Mouse (Mus musculus) MEL (cell line): ENCODE results near the gene 4930544D05Rik. TPM values are rescaled to one million over a fixed set of nuclear protein-coding genes. Genes with fewer than 3 reads are reported as not detected.

ENCODE experiments used
- DNase-seq: peaks from one replicate; pipeline ENCODE4 v3.0.0; 2011; ENCODE audit warnings: low read depth, low spot score
- H3K27ac ChIP-seq: 2 replicates; pipeline ENCODE4 v1.5.1; 2012; ENCODE audit warnings: low read depth, mild to moderate bottlenecking, control low read depth, low read length, moderate library complexity; ENCODE audit not compliant: control insufficient read depth
- H3K27me3 ChIP-seq, 2 experiments: fragments of 150-350 bp in 1 of 2; sonication (generic) in 1 of 2; 2 replicates each; pipeline ENCODE4 v1.6.1; 2012; ENCODE audit warnings: low read length in 2 of 2, mild to moderate bottlenecking in 2 of 2, improper control_type of control experiment in 1 of 2, moderate library complexity in 1 of 2; ENCODE audit not compliant: insufficient read depth in 2 of 2, control insufficient read depth in 1 of 2
- H3K36me3 ChIP-seq, 2 experiments: 2 replicates each; pipeline ENCODE4 v1.6.1; 2012 to 2014; ENCODE audit warnings: low read length in 2 of 2, improper control_type of control experiment in 1 of 2, inconsistent platforms in 1 of 2, mild to moderate bottlenecking in 1 of 2; ENCODE audit not compliant: insufficient read depth in 2 of 2, control insufficient read depth in 1 of 2
- H3K4me1 ChIP-seq, 2 experiments: fragments of 150-350 bp in 1 of 2; sonication (generic) in 1 of 2; 2 replicates each; pipeline ENCODE4 v1.6.1; 2012; ENCODE audit warnings: low read length in 2 of 2, improper control_type of control experiment in 1 of 2, mild to moderate bottlenecking in 1 of 2; ENCODE audit not compliant: insufficient read depth in 2 of 2, control insufficient read depth in 1 of 2
- H3K4me3 ChIP-seq, 2 experiments: fragments of 150-350 bp in 1 of 2; sonication (generic) in 1 of 2; 2 replicates each; pipeline ENCODE4 v1.5.1; 2012; ENCODE audit warnings: low read depth in 2 of 2, low read length in 2 of 2, mild to moderate bottlenecking in 2 of 2, moderate library complexity in 2 of 2, control low read depth in 1 of 2, improper control_type of control experiment in 1 of 2; ENCODE audit not compliant: control insufficient read depth in 1 of 2, insufficient read depth in 1 of 2
- H3K79me2 ChIP-seq: 2 replicates; pipeline ENCODE4 v1.6.1; 2012; ENCODE audit warnings: mild to moderate bottlenecking, low read length, moderate library complexity; ENCODE audit not compliant: control insufficient read depth, poor library complexity, insufficient read depth
- H3K9ac ChIP-seq: 2 replicates; pipeline ENCODE4 v1.6.1; 2012; ENCODE audit warnings: low read depth, mild to moderate bottlenecking, control low read depth, low read length, moderate library complexity; ENCODE audit not compliant: control insufficient read depth, poor library complexity, severe bottlenecking
- H3K9me3 ChIP-seq: fragments of 150-350 bp; sonication (generic); replicated peaks from 2 replicates; pipeline ENCODE4 v1.6.1; 2012; ENCODE audit warnings: mild to moderate bottlenecking, low read length, improper control_type of control experiment, moderate library complexity; ENCODE audit not compliant: insufficient read depth
- CHD1 ChIP-seq: IDR thresholded peaks from 2 replicates; pipeline ENCODE4 v1.6.1; 2012; ENCODE audit warnings: low read depth, mild to moderate bottlenecking, inconsistent platforms, low read length, improper control_type of control experiment
- CHD2 ChIP-seq: IDR thresholded peaks from 2 replicates; pipeline ENCODE4 v1.6.1; 2011; ENCODE audit warnings: low read length, improper control_type of control experiment
- CTCF ChIP-seq, 3 experiments: IDR thresholded peaks in 2 of 3; conservative IDR thresholded peaks in 1 of 3; 2 replicates each; pipeline ENCODE4 v1.5.1; 2011 to 2012; ENCODE audit warnings: low read length in 3 of 3, low read depth in 2 of 3, mild to moderate bottlenecking in 2 of 3, improper control_type of control experiment in 1 of 3, inconsistent platforms in 1 of 3, mixed read lengths in 1 of 3, moderate library complexity in 1 of 3; ENCODE audit not compliant: control insufficient read depth in 1 of 3, insufficient read depth in 1 of 3, poor library complexity in 1 of 3, severe bottlenecking in 1 of 3
- ELF1 ChIP-seq: IDR thresholded peaks from 2 replicates; pipeline ENCODE4 v1.6.1; 2014; ENCODE audit warnings: low read depth, mild to moderate bottlenecking, inconsistent platforms, low read length, improper control_type of control experiment, moderate library complexity
- GABPA ChIP-seq: IDR thresholded peaks from 2 replicates; pipeline ENCODE4 v1.6.1; 2012; ENCODE audit warnings: low read depth, mild to moderate bottlenecking, inconsistent platforms, low read length, improper control_type of control experiment, moderate library complexity
- GATA1 ChIP-seq: IDR thresholded peaks from 2 replicates; pipeline ENCODE4 v1.6.1; 2011; ENCODE audit warnings: low read depth, low read length, improper control_type of control experiment
- HCFC1 ChIP-seq: IDR thresholded peaks from 2 replicates; pipeline ENCODE4 v1.6.1; 2012; ENCODE audit warnings: low read depth, mild to moderate bottlenecking, inconsistent platforms, low read length, improper control_type of control experiment, moderate library complexity
- JUND ChIP-seq: IDR thresholded peaks from 2 replicates; pipeline ENCODE4 v1.6.1; 2011; ENCODE audit warnings: low read depth, mild to moderate bottlenecking, improper control_type of control experiment, low read length
- KAT2A ChIP-seq: conservative IDR thresholded peaks from 2 replicates; pipeline ENCODE4 v1.6.1; 2012; ENCODE audit warnings: low read depth, low read length, improper control_type of control experiment, inconsistent platforms
- MAFK ChIP-seq: IDR thresholded peaks from 2 replicates; pipeline ENCODE4 v1.6.1; 2011; ENCODE audit warnings: low read depth, mild to moderate bottlenecking, low read length, improper control_type of control experiment, borderline replicate concordance
- MAX ChIP-seq: IDR thresholded peaks from 2 replicates; pipeline ENCODE4 v1.6.1; 2011; ENCODE audit warnings: low read length, improper control_type of control experiment
- MAZ ChIP-seq: IDR thresholded peaks from 2 replicates; pipeline ENCODE4 v1.6.1; 2012; ENCODE audit warnings: low read depth, mild to moderate bottlenecking, inconsistent platforms, low read length, improper control_type of control experiment
- MEF2A ChIP-seq: IDR thresholded peaks from 2 replicates; pipeline ENCODE4 v1.6.1; 2014; ENCODE audit warnings: low read depth, mild to moderate bottlenecking, inconsistent platforms, low read length, improper control_type of control experiment; ENCODE audit not compliant: poor library complexity, insufficient replicate concordance, severe bottlenecking; ENCODE audit errors: extremely low read depth
- MXI1 ChIP-seq: IDR thresholded peaks from 2 replicates; pipeline ENCODE4 v1.6.1; 2011; ENCODE audit warnings: mild to moderate bottlenecking, low read depth, low read length, improper control_type of control experiment
- MYB ChIP-seq: IDR thresholded peaks from 2 replicates; pipeline ENCODE4 v1.6.1; 2011; ENCODE audit warnings: mild to moderate bottlenecking, low read depth, low read length, improper control_type of control experiment
- MYC ChIP-seq: IDR thresholded peaks from 2 replicates; pipeline ENCODE4 v1.6.1; 2011; ENCODE audit warnings: low read depth, mild to moderate bottlenecking, low read length, improper control_type of control experiment, moderate library complexity
- NELFE ChIP-seq: IDR thresholded peaks from 2 replicates; pipeline ENCODE4 v1.6.1; 2011; ENCODE audit warnings: low read depth, low read length, improper control_type of control experiment
- POLR2A ChIP-seq, 2 experiments: IDR thresholded peaks; 2 replicates each; pipeline ENCODE4 v1.6.1; 2011 to 2012; ENCODE audit warnings: low read length in 2 of 2, mild to moderate bottlenecking in 2 of 2, control low read depth in 1 of 2, improper control_type of control experiment in 1 of 2, low read depth in 1 of 2, moderate library complexity in 1 of 2; ENCODE audit not compliant: control insufficient read depth in 1 of 2, insufficient read depth in 1 of 2, poor library complexity in 1 of 2
- POLR2AphosphoS2 ChIP-seq: IDR thresholded peaks from 2 replicates; pipeline ENCODE4 v1.6.1; 2011; ENCODE audit warnings: low read length, improper control_type of control experiment
- POLR2AphosphoS5 ChIP-seq: IDR thresholded peaks from 2 replicates; pipeline ENCODE4 v1.6.1; 2012; ENCODE audit warnings: low read depth, borderline replicate concordance, mild to moderate bottlenecking, inconsistent platforms, low read length, moderate library complexity, mixed read lengths
- RAD21 ChIP-seq: IDR thresholded peaks from 2 replicates; pipeline ENCODE4 v1.6.1; 2011; ENCODE audit warnings: mild to moderate bottlenecking, low read depth, low read length, improper control_type of control experiment
- RCOR1 ChIP-seq: IDR thresholded peaks from 2 replicates; pipeline ENCODE4 v1.6.1; 2012; ENCODE audit warnings: low read depth, mild to moderate bottlenecking, inconsistent platforms, low read length, improper control_type of control experiment
- SIN3A ChIP-seq: IDR thresholded peaks from 2 replicates; pipeline ENCODE4 v1.6.1; 2012; ENCODE audit warnings: low read length, improper control_type of control experiment, inconsistent platforms
- SMC3 ChIP-seq: IDR thresholded peaks from 2 replicates; pipeline ENCODE4 v1.6.1; 2011; ENCODE audit warnings: low read depth, low read length, improper control_type of control experiment
- TAL1 ChIP-seq: IDR thresholded peaks from 2 replicates; pipeline ENCODE4 v1.6.1; 2012; ENCODE audit warnings: mild to moderate bottlenecking, inconsistent platforms, low read length, moderate library complexity, mixed read lengths
- TBP ChIP-seq: IDR thresholded peaks from 2 replicates; pipeline ENCODE4 v1.8.0; 2011; ENCODE audit warnings: low read depth, low read length, improper control_type of control experiment
- TCF12 ChIP-seq: IDR thresholded peaks from 2 replicates; pipeline ENCODE4 v1.6.1; 2014; ENCODE audit warnings: low read depth, mild to moderate bottlenecking, inconsistent platforms, low read length, improper control_type of control experiment, moderate library complexity
- UBTF ChIP-seq: IDR thresholded peaks from 2 replicates; pipeline ENCODE4 v1.6.1; 2012; ENCODE audit warnings: low read depth, mild to moderate bottlenecking, inconsistent platforms, low read length, improper control_type of control experiment, moderate library complexity, borderline replicate concordance; ENCODE audit not compliant: insufficient read depth
- USF1 ChIP-seq: IDR thresholded peaks from 2 replicates; pipeline ENCODE4 v1.6.1; 2014; ENCODE audit warnings: low read depth, mild to moderate bottlenecking, inconsistent platforms, low read length, improper control_type of control experiment, moderate library complexity
- ZKSCAN1 ChIP-seq: IDR thresholded peaks from 2 replicates; pipeline ENCODE4 v1.6.1; 2012; ENCODE audit warnings: low read depth, mild to moderate bottlenecking, inconsistent platforms, low read length, improper control_type of control experiment, moderate library complexity
- ZNF384 ChIP-seq: IDR thresholded peaks from 2 replicates; pipeline ENCODE4 v1.6.1; 2012; ENCODE audit warnings: low read depth, mild to moderate bottlenecking, inconsistent platforms, low read length, improper control_type of control experiment
- polyA plus RNA-seq, 2 experiments: library from polyadenylated mRNA; stranded (reverse) in 1 of 2; unstranded in 1 of 2; fragments of >175 nt in 1 of 2; fragments of >200 nt in 1 of 2; gene quantifications; 2 replicates each; pipeline versions ENCODE4 v1.2.1 to v1.2.4; 2012; ENCODE audit warnings: low replicate concordance in 2 of 2, low read depth in 1 of 2; ENCODE audit not compliant: insufficient read length in 2 of 2, insufficient read depth in 1 of 2, missing spikeins in 1 of 2
- total RNA-seq: library from RNA; depleted of rRNA; stranded (reverse); fragments of 300-350 nt; gene quantifications from 2 replicates; pipeline ENCODE4 v1.2.3, GENCODE M21; 2012

4930544D05Rik gene
- total and polyA plus RNA-seq, 3 experiments: 0.10 TPM; not detected in 2

GRCm38 (mm10) chr11:70654198-70654922 is 38.7 kb downstream of the 4930544D05Rik start, which contains the start of gene Pfn1 (continued):
- TF ChIP-seq TBP (peak; percentile 69; the same call in 1 of the 2 replicates), POLR2AphosphoS5 (peak; percentile 74; the same call in 1 of the 2 replicates), GABPA (no peak), MYB (no peak), ELF1 (peak; percentile 87), POLR2AphosphoS2 (peak; percentile 89; the same call in 1 of the 2 replicates), TAL1 (no peak), SMC3 (no peak), HCFC1 (peak; percentile 74), ZNF384 (peak; percentile 74; the same call in 1 of the 2 replicates)
- TF ChIP-seq, all 39 proteins: peak for 15

- peaks cover 7 to 41% of the 10 kb centered on the region in 2 experiments for H3K4me1 ChIP-seq
- H3K79me2 ChIP-seq: peaks cover 54% of the 10 kb centered on the region
- H3K36me3 ChIP-seq: peaks cover 8 to 37% of the 10 kb centered on the region in 2 experiments
- no peak for TF ChIP-seq RAD21
- TF ChIP-seq SMC3: peak; percentile 1; the same call in 1 of the 2 replicates
- no peak; the same call in 1 of the 2 replicates for TF ChIP-seq GATA1
- no peak for TF ChIP-seq CHD2
- TF ChIP-seq KAT2A: peak; percentile 62
- TF ChIP-seq ZNF384: no peak
- peak; percentile 56; the same call in 1 of the 2 replicates for TF ChIP-seq CHD1
- peak; percentile 32; the same call in 1 of the 2 replicates for TF ChIP-seq MYB
- no peak for TF ChIP-seq TAL1
- TF ChIP-seq MEF2A: no peak
- peak; percentile 66; the same call in 1 of the 2 replicates for TF ChIP-seq POLR2AphosphoS2
- peak; percentile 42; the same call in 1 of the 2 replicates for TF ChIP-seq TBP
- TF ChIP-seq NELFE: peak; percentile 75
- TF ChIP-seq USF1: peak; percentile 45; the same call in 1 of the 2 replicates
- no peak; the same call in 1 of the 2 replicates for TF ChIP-seq SIN3A
- TF ChIP-seq POLR2A (IDR thresholded peaks at IDR 0.05; ENCODE audit: control insufficient read depth in 1 of 2, insufficient read depth in 1 of 2, low read depth in 1 of 2, low read length in 2 of 2, poor library complexity in 1 of 2): peak; percentile 58 to 70
- peak; percentile 95 for TF ChIP-seq MAZ
- no peak for TF ChIP-seq CTCF (IDR thresholded peaks at IDR 0.05 in 2 of 3, conservative IDR thresholded peaks at IDR 0.05 in 1 of 3; ENCODE audit: control insufficient read depth in 1 of 3, insufficient read depth in 1 of 3, low read depth in 2 of 3, low read length in 3 of 3, poor library complexity in 1 of 3, severe bottlenecking in 1 of 3)
- no peak for TF ChIP-seq ZKSCAN1
- no peak for TF ChIP-seq POLR2AphosphoS5
- TF ChIP-seq MAX: peak; percentile 79
- peak; percentile 60 for TF ChIP-seq HCFC1
- no peak; the same call in 1 of the 2 replicates for TF ChIP-seq MAFK
- no peak for TF ChIP-seq RCOR1
- TF ChIP-seq MXI1: no peak; the same call in 1 of the 2 replicates
- peak; percentile 48 for TF ChIP-seq TCF12
- no peak for TF ChIP-seq UBTF
- peak; percentile 91; the same call in 1 of the 2 replicates for TF ChIP-seq MYC
- no peak for TF ChIP-seq JUND
Measured at GRCm38 (mm10) chr11:70654923-70655570, 39.4 kb downstream of the 4930544D05Rik start.

More at GRCm38 (mm10) chr11:70654923-70655570, 39.4 kb downstream of the 4930544D05Rik start:
- H3K4me3 ChIP-seq: peak overlapping the region; percentile 74 to 80
- DNase-seq: peak; percentile 94
- H3K9ac ChIP-seq: peak overlapping the region; percentile 88
- peak overlapping the region; percentile 99 for H3K27ac ChIP-seq
- H3K9me3 ChIP-seq: no peaks in the 10 kb centered on the region
- no peaks in the 10 kb centered on the region for H3K27me3 ChIP-seq
